Mouse (Mus musculus) intestine, embryonic 16.5 days (tissue): ENCODE measurements around the gene Ctbs. TPM values are rescaled to one million over a fixed set of nuclear protein-coding genes. Genes with fewer than 3 reads are reported as not detected.

Experiments used
- ATAC-seq: fragments of 200-750 bp; cut with Nextera tagmentation; 2 replicates; pipeline ENCODE4 v1.8.0; 2017; ENCODE audit warnings: moderate TSS enrichment, moderate library complexity
- H3K27ac ChIP-seq: fragments of 300-500 bp; sonication (generic); 2 replicates; pipeline ENCODE4 v1.5.1; 2014; ENCODE audit warnings: mild to moderate bottlenecking, low read length
- H3K27me3 ChIP-seq: fragments of 300-500 bp; sonication (generic); replicated peaks from 2 replicates; pipeline ENCODE4 v1.6.1; 2014; ENCODE audit warnings: low read length, control low read depth, mixed read lengths; ENCODE audit not compliant: control insufficient read depth, insufficient read depth
- H3K36me3 ChIP-seq: fragments of 300-500 bp; sonication (generic); 2 replicates; pipeline ENCODE4 v1.6.1; 2014; ENCODE audit warnings: low read length, control low read depth; ENCODE audit not compliant: control insufficient read depth, insufficient read depth
- H3K4me1 ChIP-seq: fragments of 300-500 bp; sonication (generic); 2 replicates; pipeline ENCODE4 v1.6.1; 2014; ENCODE audit warnings: low read length, control low read depth, mixed read lengths; ENCODE audit not compliant: control insufficient read depth, insufficient read depth
- H3K4me2 ChIP-seq: fragments of 300-500 bp; sonication (generic); 2 replicates; pipeline ENCODE4 v1.6.1; 2014; ENCODE audit warnings: low read depth, low read length, control low read depth
- H3K4me3 ChIP-seq: fragments of 300-500 bp; sonication (generic); 2 replicates; pipeline ENCODE4 v1.5.1; 2014; ENCODE audit warnings: mild to moderate bottlenecking, low read length
- H3K9ac ChIP-seq: fragments of 300-500 bp; sonication (generic); 2 replicates; pipeline ENCODE4 v1.6.1; 2014; ENCODE audit warnings: low read depth, low read length
- H3K9me3 ChIP-seq: fragments of 300-500 bp; sonication (generic); 2 replicates; pipeline ENCODE4 v1.6.1; 2016; ENCODE audit warnings: low read length, control low read depth; ENCODE audit not compliant: control insufficient read depth
- WGBS: fragments of 180-500 bp; shearing (Covaris S2); extraction: QIAGEN DNeasy Blood & Tissue Kit; methylation state at CpG from one replicate; pipeline ENCODE4 v1.1.7; 2014; 5-methylcytosine and 5-hydroxymethylcytosine counted together
- polyA plus RNA-seq: library from polyadenylated mRNA; unstranded; fragments of >200 nt; fragmentation: Nextera tagmentation; extraction: Ambion mirVana; gene quantifications from 2 replicates; pipeline ENCODE4 v1.2.1, GENCODE M21; 2015

Gene Ctbs
- polyA plus RNA-seq, 1 experiment from 2014 or later: 11.6 TPM

DNA sequence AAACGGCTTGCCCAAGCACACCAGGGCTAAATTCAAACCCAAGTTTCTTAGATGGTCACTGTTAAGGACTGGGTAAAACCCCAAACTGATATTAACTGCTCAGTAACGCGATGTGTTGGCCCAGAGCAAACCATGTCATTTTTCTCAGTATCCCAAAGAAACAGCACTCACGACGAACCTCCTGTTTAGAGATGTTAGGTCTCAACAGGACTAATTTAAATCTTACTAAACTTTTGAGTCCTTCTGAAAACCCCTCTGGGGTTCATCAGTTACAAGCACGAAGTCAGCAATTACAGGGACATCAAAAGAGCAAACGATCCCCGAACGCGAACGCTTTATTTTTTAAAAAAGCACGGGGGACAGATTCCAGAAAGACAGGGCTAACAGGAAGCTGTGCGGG lies 49.4 kb downstream of the Ctbs start:
- Histone ChIP-seq H3K4me3 (peak overlapping the region; percentile 66), H3K27ac (peak overlapping the region; percentile 96), H3K4me2 (peak overlapping the region; percentile 62), H3K9ac (peak overlapping the region; percentile 81), H3K36me3 (no peaks in the 10 kb centered on the region; the same call in 1 of the 2 replicates), H3K27me3 (no peaks in the 10 kb centered on the region), H3K9me3 (no peaks in the 10 kb centered on the region), H3K4me1 (peaks cover 25% of the 10 kb centered on the region)
- 0 out of 2 replicates have a peak, but pooled peaks have one; percentile 4 for ATAC-seq
- 3% methylated on average over 13 of the region's 13 CpGs for WGBS

DNA sequence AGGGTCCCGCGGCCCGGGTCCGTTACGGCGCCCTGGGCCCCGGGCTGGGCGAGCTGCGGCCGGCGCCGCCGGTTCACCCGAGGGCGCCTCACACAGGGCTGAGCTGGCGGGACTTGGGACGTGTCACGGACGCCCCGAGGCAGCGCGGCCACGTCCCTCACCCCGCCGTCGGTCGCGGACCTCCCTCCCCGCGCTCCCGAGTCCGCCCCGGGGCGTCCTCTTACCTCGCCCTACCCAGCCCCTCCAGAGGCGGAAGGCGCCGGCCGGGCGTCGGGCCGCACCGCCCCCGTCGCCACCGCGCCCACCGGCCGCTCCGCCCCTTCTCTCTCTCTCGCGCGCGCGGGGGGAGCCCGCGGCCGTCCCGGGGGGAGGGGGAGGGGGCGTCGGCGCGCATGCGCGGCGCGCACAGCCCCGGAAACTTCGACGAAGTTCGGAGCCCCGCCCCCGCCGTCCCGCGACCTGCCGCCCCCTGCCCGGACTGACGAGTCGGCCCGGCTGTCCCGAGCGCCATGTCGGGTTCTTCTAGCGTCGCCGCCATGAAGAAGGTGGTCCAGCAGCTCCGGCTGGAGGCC lies 49.9 kb downstream of the Ctbs start, which contains the start of the genes Spata1 and Gng5:
TSS of gene Spata1 (minus strand) at position 323 of the 572 bp plus-strand sequence.
TSS of gene Gng5 (plus strand) at position 377 of the 572 bp plus-strand sequence.
- under 1% methylated on average over 62 of the region's 88 CpGs for WGBS
- Histone ChIP-seq H3K27ac (peak within 1 kb of the TSS; percentile 96), H3K4me2 (peak within 1 kb of the TSS; percentile 80), H3K9ac (peak within 1 kb of the TSS; percentile 81), H3K27me3 (no peaks in the 10 kb centered on the region), H3K9me3 (no peaks in the 10 kb centered on the region), H3K4me1 (peaks cover 25% of the 10 kb centered on the region), H3K36me3 (no peaks in the 10 kb centered on the region; the same call in 1 of the 2 replicates), H3K4me3 (peak within 1 kb of the TSS; percentile 66)
- peak; percentile 98 for ATAC-seq

DNA sequence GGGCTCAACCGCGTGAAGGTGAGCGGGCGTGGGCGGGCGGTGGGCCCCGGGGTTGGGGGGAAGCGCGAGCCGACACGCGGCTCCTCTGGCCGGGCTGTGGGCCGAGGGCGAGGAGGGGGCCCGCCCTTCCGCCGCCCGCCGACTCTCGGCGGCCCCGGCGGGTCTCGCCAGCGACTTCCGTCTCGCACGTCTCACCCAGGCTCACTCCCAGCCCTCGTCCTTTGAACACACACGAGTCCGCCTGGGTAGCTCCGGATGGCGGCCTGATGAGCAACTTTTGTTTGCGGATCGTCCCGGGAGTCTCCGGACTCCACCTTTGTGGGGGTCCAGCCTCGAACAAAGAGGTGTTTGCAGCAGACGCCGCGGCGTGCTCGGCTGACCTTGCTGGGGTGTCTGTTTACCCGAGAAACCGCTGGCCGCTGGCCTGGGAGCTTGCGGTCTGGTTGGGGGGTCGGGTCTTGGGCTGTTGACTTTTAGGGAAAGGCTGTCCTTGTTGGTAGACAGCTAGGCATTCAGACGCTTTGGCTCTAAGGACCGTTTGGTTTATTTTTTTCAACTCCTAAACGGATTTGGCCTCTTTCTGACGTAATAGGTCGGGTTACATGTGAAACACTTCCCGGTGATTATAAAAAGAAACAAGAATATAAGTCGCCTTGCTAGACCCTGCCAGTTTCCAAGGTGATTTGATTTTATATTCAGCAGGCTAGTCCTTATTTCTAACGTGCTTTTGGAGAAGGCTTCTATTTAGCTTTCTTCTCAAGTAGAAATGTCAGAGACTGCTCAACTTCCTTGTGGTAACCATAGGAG lies 50.6 kb downstream of the Ctbs start:
- WGBS: under 1% methylated on average over 50 of the region's 57 CpGs
- H3K4me2 ChIP-seq: peak overlapping the region; percentile 80
- no peaks in the 10 kb centered on the region for H3K27me3 ChIP-seq
- H3K36me3 ChIP-seq: no peaks in the 10 kb centered on the region; the same call in 1 of the 2 replicates
- peak overlapping the region; percentile 81 for H3K9ac ChIP-seq
- H3K4me1 ChIP-seq: peaks cover 25% of the 10 kb centered on the region
- H3K4me3 ChIP-seq: peak overlapping the region; percentile 66
- peak overlapping the region; percentile 85 for H3K27ac ChIP-seq
- no peaks in the 10 kb centered on the region for H3K9me3 ChIP-seq
- peak; percentile 74 for ATAC-seq

DNA sequence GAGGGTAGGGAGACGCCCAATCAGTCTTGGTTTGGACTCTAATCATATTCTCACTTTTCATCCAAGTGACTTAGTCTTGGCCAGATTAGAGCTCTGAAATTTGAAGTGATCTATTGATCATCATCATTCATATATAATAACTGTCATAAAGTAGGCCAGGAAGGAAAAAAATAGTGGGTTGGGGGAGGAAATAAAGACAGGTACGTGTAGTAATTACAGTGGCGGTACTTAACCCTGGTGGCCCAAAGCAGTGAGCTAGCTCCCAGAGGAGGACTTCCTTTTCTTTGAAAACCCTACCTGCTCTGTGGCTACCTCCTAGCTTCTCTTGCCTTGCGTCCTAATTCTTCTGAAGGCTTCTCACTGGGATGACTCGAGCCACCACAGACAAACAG lies 51.2 kb downstream of the Ctbs start:
- H3K9ac ChIP-seq: peak overlapping the region; percentile 81
- no peaks in the 10 kb centered on the region for H3K9me3 ChIP-seq
- peaks cover 4% of the 10 kb centered on the region for H3K36me3 ChIP-seq
- 7% methylated on average over 5 of the region's 5 CpGs for WGBS
- peak overlapping the region; percentile 80 for H3K4me2 ChIP-seq
- peak overlapping the region; percentile 66 for H3K4me3 ChIP-seq
- H3K27me3 ChIP-seq: no peaks in the 10 kb centered on the region
- H3K27ac ChIP-seq: peak overlapping the region; percentile 85
- ATAC-seq: no peak
- peaks cover 25% of the 10 kb centered on the region for H3K4me1 ChIP-seq

DNA sequence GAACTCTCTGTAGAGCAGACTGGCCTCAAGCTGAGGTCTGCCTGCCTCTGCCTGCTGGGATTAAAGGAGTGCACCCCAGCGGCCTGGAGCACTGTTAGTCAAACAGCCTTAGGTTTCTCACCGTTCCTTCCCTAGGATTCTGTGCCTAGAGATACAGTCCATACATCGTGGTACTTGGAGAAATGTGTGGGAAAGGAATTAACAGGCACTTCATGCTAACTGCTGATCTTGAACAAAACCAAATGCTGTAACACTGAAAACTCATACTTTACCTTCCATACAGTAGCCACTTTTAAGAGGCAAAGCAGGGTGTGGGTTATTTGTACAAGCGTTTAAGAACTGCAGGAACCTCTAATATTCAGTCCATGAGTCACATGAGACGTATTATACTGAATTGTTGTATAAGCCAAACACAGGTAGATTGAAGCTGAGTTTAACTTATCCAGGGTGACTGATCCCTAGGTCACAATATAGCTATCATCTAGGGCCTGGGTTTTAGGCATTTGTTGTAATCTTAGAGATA lies 52.1 kb downstream of the Ctbs start:
- peak overlapping the region; percentile 81 for H3K9ac ChIP-seq
- H3K36me3 ChIP-seq: peaks cover 6% of the 10 kb centered on the region
- no peaks in the 10 kb centered on the region for H3K9me3 ChIP-seq
- H3K4me1 ChIP-seq: peaks cover 25% of the 10 kb centered on the region
- H3K4me3 ChIP-seq: peak overlapping the region; percentile 66
- H3K27me3 ChIP-seq: no peaks in the 10 kb centered on the region
- no peak for ATAC-seq
- WGBS: 37% methylated on average over 5 of the region's 5 CpGs
- peak overlapping the region; percentile 80 for H3K4me2 ChIP-seq
- no peak overlapping the region for H3K27ac ChIP-seq

DNA sequence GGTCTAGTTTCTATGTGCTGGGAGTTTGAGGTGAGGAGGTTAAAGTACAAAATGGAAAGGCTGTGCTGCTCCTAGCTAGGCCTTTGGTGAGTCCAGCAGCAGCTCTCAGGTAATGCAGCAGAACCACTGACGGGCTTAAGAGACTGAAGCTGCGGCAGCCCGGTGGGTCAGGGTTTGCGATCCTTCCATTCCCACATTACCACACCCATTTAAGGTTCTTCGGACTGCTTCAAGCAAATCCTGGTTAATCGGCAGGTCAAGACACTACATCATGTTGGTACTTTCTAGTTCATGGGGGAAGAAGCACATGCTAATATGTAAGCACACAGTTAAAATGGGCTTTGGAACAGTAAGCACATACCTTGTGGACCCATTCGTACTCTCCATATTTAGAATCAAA lies 57.1 kb downstream of the Ctbs start:
- WGBS: 92% methylated on average over 7 of the region's 7 CpGs
- H3K4me3 ChIP-seq: no peak overlapping the region
- no peaks in the 10 kb centered on the region for H3K27me3 ChIP-seq
- H3K4me1 ChIP-seq: peaks cover 12% of the 10 kb centered on the region
- no peak overlapping the region for H3K4me2 ChIP-seq
- no peak overlapping the region for H3K9ac ChIP-seq
- H3K27ac ChIP-seq: no peak overlapping the region
- no peaks in the 10 kb centered on the region for H3K9me3 ChIP-seq
- H3K36me3 ChIP-seq: peaks cover 11% of the 10 kb centered on the region
- ATAC-seq: no peak

Other genes with a start within 250 kb of the Ctbs start
- gene Lpar3, start 228.8 kb upstream of the Ctbs start, polyA plus RNA-seq: 2.8 and 3.1 TPM in 2 replicates
- gene Ssx2ip, start 45.2 kb upstream of the Ctbs start, polyA plus RNA-seq: 36.1 and 38.1 TPM in 2 replicates
- 2.0 and 2.3 TPM in 2 replicates for gene Spata1, start 50.0 kb downstream of the Ctbs start, polyA plus RNA-seq
- 976 and 1,024 TPM in 2 replicates for gene Gng5, start 50.0 kb downstream of the Ctbs start, polyA plus RNA-seq
- 42.1 and 45.5 TPM in 2 replicates for gene Rpf1, start 71.6 kb downstream of the Ctbs start, polyA plus RNA-seq
- gene Uox, start 120.6 kb downstream of the Ctbs start, polyA plus RNA-seq: 0.64 and 1.8 TPM in 2 replicates
- 0.05 TPM in 1 of 2 replicates, not detected in the other for gene Dnase2b, start 165.8 kb downstream of the Ctbs start, polyA plus RNA-seq
- gene 4930503B20Rik, start 201.5 kb downstream of the Ctbs start, polyA plus RNA-seq: not detected in 2 replicates
- 0.56 and 0.66 TPM in 2 replicates for gene Samd13, start 235.8 kb downstream of the Ctbs start, polyA plus RNA-seq